Mouse (Mus musculus) C2C12 (cell line): ENCODE measurements around the gene Mllt3.

Experiments
- CEBPB ChIP-seq: IDR thresholded peaks from one replicate; pipeline ENCODE4 v1.6.1; 2011; ENCODE audit warnings: low read depth, mild to moderate bottlenecking, control low read depth, moderate library complexity
- CTCF ChIP-seq: IDR thresholded peaks from one replicate; pipeline ENCODE4 v1.5.1; 2011; ENCODE audit not compliant: control insufficient read depth, insufficient read depth, insufficient read length
- FOSL1 ChIP-seq: IDR thresholded peaks from one replicate; pipeline ENCODE4 v1.8.0; 2011; ENCODE audit warnings: mild to moderate bottlenecking, low read length; ENCODE audit not compliant: poor library complexity, insufficient read depth, severe bottlenecking
- MAX ChIP-seq: IDR thresholded peaks from one replicate; pipeline ENCODE4 v1.6.1; 2011; ENCODE audit warnings: mild to moderate bottlenecking, control low read depth
- MYOD1 ChIP-seq: IDR thresholded peaks from one replicate; pipeline ENCODE4 v1.6.1; 2011; ENCODE audit warnings: low read depth; ENCODE audit not compliant: control insufficient read depth, insufficient read length
- MYOG ChIP-seq: IDR thresholded peaks from one replicate; pipeline ENCODE4 v1.6.1; 2011; ENCODE audit not compliant: control insufficient read depth, insufficient read length; ENCODE audit errors: extremely low read depth
- USF1 ChIP-seq: IDR thresholded peaks from one replicate; pipeline ENCODE4 v1.6.1; 2011; ENCODE audit warnings: low read depth, mild to moderate bottlenecking, control low read depth, moderate library complexity

DNA sequence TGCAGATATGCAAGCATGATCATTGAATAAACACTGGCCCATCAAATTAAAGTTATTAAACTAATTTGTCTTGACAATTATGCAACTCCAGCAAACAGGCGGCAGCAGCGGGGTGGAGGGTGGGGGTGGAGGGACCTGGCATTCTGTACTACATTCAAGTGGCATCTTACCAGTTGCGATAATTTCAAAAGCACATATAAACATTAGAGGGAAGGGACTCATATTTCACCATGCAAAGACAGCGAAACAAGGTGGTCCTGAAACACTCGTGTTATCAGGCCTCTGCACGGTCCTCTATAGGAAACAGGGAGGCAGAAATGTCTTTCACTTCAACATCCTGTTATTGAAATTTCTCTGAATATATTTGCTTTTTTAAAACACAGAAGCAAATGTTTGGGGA, 210.0 kb downstream of the Mllt3 start:
- TF ChIP-seq CTCF (no peak), MAX (no peak), USF1 (no peak), FOSL1 (no peak), MYOG (no peak), CEBPB (no peak), MYOD1 (no peak)
